Mouse (Mus musculus) liver, embryonic 16.5 days (tissue): ENCODE data around the gene Gast. TPM values are rescaled to one million over a fixed set of nuclear protein-coding genes. Genes with fewer than 3 reads are reported as not detected.
"Not testable (repeated sequence)": the region's sequence is repeated elsewhere in the genome, so short reads cannot be mapped to it uniquely, and the experiment has no call there.

Experiments used
- ATAC-seq: fragments of 200-750 bp; cut with Nextera tagmentation; 2 replicates; pipeline ENCODE4 v1.8.0; 2017; ENCODE audit warnings: low read depth, mild to moderate bottlenecking, moderate number of reproducible peaks, moderate library complexity
- H3K27ac ChIP-seq: fragments of 300-500 bp; sonication (generic); 2 replicates; pipeline ENCODE4 v1.5.1; 2014; ENCODE audit warnings: mild to moderate bottlenecking, low read length
- H3K27me3 ChIP-seq: fragments of 300-500 bp; sonication (generic); 2 replicates; pipeline ENCODE4 v1.6.1; 2014; ENCODE audit warnings: low read depth, low read length, mixed read lengths; ENCODE audit not compliant: control insufficient read depth, insufficient read depth
- H3K36me3 ChIP-seq: fragments of 300-500 bp; sonication (generic); 2 replicates; pipeline ENCODE4 v1.6.1; 2014; ENCODE audit warnings: mild to moderate bottlenecking; ENCODE audit not compliant: control insufficient read depth, insufficient read depth
- H3K4me1 ChIP-seq: fragments of 300-500 bp; sonication (generic); 2 replicates; pipeline ENCODE4 v1.6.1; 2014; ENCODE audit warnings: low read depth, low read length, mixed read lengths; ENCODE audit not compliant: control insufficient read depth
- H3K4me2 ChIP-seq: fragments of 300-500 bp; sonication (generic); 2 replicates; pipeline ENCODE4 v1.6.1; 2014; ENCODE audit warnings: low read depth, low read length, mixed read lengths
- H3K4me3 ChIP-seq: fragments of 300-500 bp; sonication (generic); 2 replicates; pipeline ENCODE4 v1.5.1; 2014; ENCODE audit warnings: low read depth, mild to moderate bottlenecking, low read length
- H3K9ac ChIP-seq: fragments of 300-500 bp; sonication (generic); 2 replicates; pipeline ENCODE4 v1.6.1; 2014; ENCODE audit warnings: low read depth, low read length
- H3K9me3 ChIP-seq: fragments of 300-500 bp; sonication (generic); replicated peaks from 2 replicates; pipeline ENCODE4 v1.6.1; 2016; ENCODE audit warnings: low read length; ENCODE audit not compliant: control insufficient read depth
- WGBS: fragments of 180-500 bp; shearing (Covaris S2); extraction: QIAGEN DNeasy Blood & Tissue Kit; methylation state at CpG from one replicate; pipeline ENCODE4 v1.1.7; 2014; ENCODE audit not compliant: insufficient replicate concordance; 5-methylcytosine and 5-hydroxymethylcytosine counted together
- polyA plus RNA-seq: library from polyadenylated mRNA; unstranded; fragments of >200 nt; fragmentation: Nextera tagmentation; extraction: Ambion mirVana; gene quantifications from 2 replicates; pipeline ENCODE4 v1.2.1, GENCODE M21; 2015

The Gast gene
- polyA plus RNA-seq, 1 experiment from 2014 or later, result not detected

GRCm38 (mm10) chr11:100352076-100352857 lies 18.1 kb downstream of the Gast start:
- Histone ChIP-seq H3K4me2 (no peak overlapping the region), H3K9ac (no peak overlapping the region), H3K36me3 (no peaks in the 10 kb centered on the region), H3K4me1 (no peaks in the 10 kb centered on the region; the same call in none of the 2 replicates), H3K4me3 (no peak overlapping the region), H3K27me3 (peaks cover 43% of the 10 kb centered on the region), H3K9me3 (no peaks in the 10 kb centered on the region), H3K27ac (no peak overlapping the region)
- 30% methylated on average over 10 of the region's 10 CpGs for WGBS
- ATAC-seq, result no peak

GRCm38 (mm10) chr11:100355151-100355951 lies 21.1 kb downstream of the Gast start:
- under 1% methylated on average over 54 of the region's 54 CpGs for WGBS
- Histone ChIP-seq H3K4me1 (no peaks in the 10 kb centered on the region; the same call in none of the 2 replicates), H3K9ac (peak overlapping the region; percentile 31; the same call in 1 of the 2 replicates), H3K4me2 (peak overlapping the region; percentile 82), H3K27ac (no peak overlapping the region), H3K27me3 (peaks cover 71% of the 10 kb centered on the region), H3K36me3 (no peaks in the 10 kb centered on the region), H3K4me3 (peak overlapping the region; percentile 51), H3K9me3 (no peaks in the 10 kb centered on the region)
- peak; percentile 24; the same call in 1 of the 2 replicates for ATAC-seq

- no peak for ATAC-seq
Measured at GRCm38 (mm10) chr11:100355972-100356818, 22.0 kb downstream of the Gast start, which contains the start of gene Hap1. TSS of gene Hap1 (minus strand) at chr11:100356128.

GRCm38 (mm10) chr11:100356819-100357211 lies 22.6 kb downstream of the Gast start:
- Histone ChIP-seq H3K9me3 (no peaks in the 10 kb centered on the region), H3K27ac (no peak overlapping the region), H3K36me3 (no peaks in the 10 kb centered on the region), H3K4me3 (no peak overlapping the region), H3K4me1 (no peaks in the 10 kb centered on the region; the same call in none of the 2 replicates), H3K4me2 (no peak overlapping the region), H3K9ac (no peak overlapping the region), H3K27me3 (peaks cover 74% of the 10 kb centered on the region)
- WGBS, result 15% methylated on average over 9 of the region's 9 CpGs
- no peak for ATAC-seq

More at GRCm38 (mm10) chr11:100355972-100356818, 22.0 kb downstream of the Gast start, which contains the start of gene Hap1:
- Histone ChIP-seq H3K9me3 (no peaks in the 10 kb centered on the region), H3K9ac (peak within 1 kb of the TSS; percentile 31; the same call in 1 of the 2 replicates), H3K36me3 (no peaks in the 10 kb centered on the region), H3K4me2 (peak within 1 kb of the TSS; percentile 82), H3K4me3 (peak within 1 kb of the TSS; percentile 51), H3K27ac (no peak within 1 kb of the TSS), H3K4me1 (no peaks in the 10 kb centered on the region; the same call in none of the 2 replicates), H3K27me3 (peaks cover 74% of the 10 kb centered on the region)
- WGBS, result 2% methylated on average over 49 of the region's 49 CpGs

GRCm38 (mm10) chr11:100357408-100357807 lies 23.2 kb downstream of the Gast start:
- H3K9me3 ChIP-seq, result no peaks in the 10 kb centered on the region
- no peak overlapping the region for H3K4me2 ChIP-seq
- H3K27ac ChIP-seq, result no peak overlapping the region
- H3K27me3 ChIP-seq, result peaks cover 74% of the 10 kb centered on the region
- no peaks in the 10 kb centered on the region; the same call in none of the 2 replicates for H3K4me1 ChIP-seq
- WGBS, result 46% methylated on average over 5 of the region's 5 CpGs
- H3K9ac ChIP-seq, result no peak overlapping the region
- H3K36me3 ChIP-seq, result no peaks in the 10 kb centered on the region
- no peak for ATAC-seq
- H3K4me3 ChIP-seq, result no peak overlapping the region

- H3K27me3 ChIP-seq, result peaks cover 57% of the 10 kb centered on the region
- H3K4me2 ChIP-seq, result no peak overlapping the region
- H3K27ac ChIP-seq, result no peak overlapping the region
- no peak for ATAC-seq
- H3K4me3 ChIP-seq, result no peak overlapping the region
- WGBS, result 34% methylated on average over 6 of the region's 6 CpGs
- H3K9me3 ChIP-seq, result no peaks in the 10 kb centered on the region
- H3K9ac ChIP-seq, result no peak overlapping the region
- H3K4me1 ChIP-seq, result no peaks in the 10 kb centered on the region; the same call in none of the 2 replicates
- H3K36me3 ChIP-seq, result no peaks in the 10 kb centered on the region
Measured at GRCm38 (mm10) chr11:100360175-100360574, 26.0 kb downstream of the Gast start.

GRCm38 (mm10) chr11:100361059-100361458 lies 26.9 kb downstream of the Gast start:
- ATAC-seq, H3K36me3 ChIP-seq, H3K4me2 ChIP-seq, H3K4me3 ChIP-seq, H3K27ac ChIP-seq, H3K4me1 ChIP-seq, H3K9ac ChIP-seq, H3K9me3 ChIP-seq: not testable (repeated sequence)
- WGBS, result no CpG with 5 or more reads among the region's 13 CpGs
- peaks cover 48% of the 10 kb centered on the region for H3K27me3 ChIP-seq

GRCm38 (mm10) chr11:100362209-100362978 lies 28.2 kb downstream of the Gast start:
- H3K9me3 ChIP-seq, result no peaks in the 10 kb centered on the region
- H3K9ac ChIP-seq, result no peak overlapping the region
- no peak for ATAC-seq

More at GRCm38 (mm10) chr11:100362209-100362978, 28.2 kb downstream of the Gast start:
- no peak overlapping the region for H3K4me2 ChIP-seq
- H3K27ac ChIP-seq, result no peak overlapping the region
- 7% methylated on average over 8 of the region's 8 CpGs for WGBS
- H3K4me3 ChIP-seq, result no peak overlapping the region
- H3K4me1 ChIP-seq, result no peaks in the 10 kb centered on the region
- H3K27me3 ChIP-seq, result peaks cover 34% of the 10 kb centered on the region
- no peaks in the 10 kb centered on the region for H3K36me3 ChIP-seq
